Mouse (Mus musculus) megakaryocyte, embryonic 14.5 days (primary cell): ENCODE data around the gene Tmem273. TPM values are rescaled to one million over a fixed set of nuclear protein-coding genes. Genes with fewer than 3 reads are reported as not detected.

Experiments used
- H3K27me3 ChIP-seq: replicated peaks from 2 replicates; pipeline ENCODE3; 2012; ENCODE audit warnings: inconsistent platforms
- H3K36me3 ChIP-seq: replicated peaks from 2 replicates; pipeline ENCODE3; 2012; ENCODE audit warnings: low read length, inconsistent platforms, mixed read lengths
- H3K4me1 ChIP-seq: 2 replicates; pipeline ENCODE4 v1.6.1; 2012; ENCODE audit warnings: inconsistent platforms
- H3K4me3 ChIP-seq: replicated peaks from 2 replicates; pipeline ENCODE3; 2012; ENCODE audit warnings: moderate library complexity, mild to moderate bottlenecking, inconsistent platforms
- H3K9me3 ChIP-seq: 2 replicates; pipeline ENCODE4 v1.6.1; 2012; ENCODE audit warnings: inconsistent platforms
- FLI1 ChIP-seq: IDR thresholded peaks from 2 replicates; pipeline ENCODE4 v1.6.1; 2012; ENCODE audit warnings: low read length, inconsistent platforms, mixed read lengths
- GATA1 ChIP-seq: IDR thresholded peaks from 3 replicates; pipeline ENCODE4 v1.6.1; 2012; ENCODE audit warnings: mixed read lengths, low read length, inconsistent platforms, borderline replicate concordance
- polyA plus RNA-seq: library from polyadenylated mRNA; stranded (reverse); fragments of >175 nt; gene quantifications from 2 replicates; pipeline ENCODE4 v1.2.3, GENCODE M21; 2012; ENCODE audit warnings: low replicate concordance; ENCODE audit not compliant: insufficient read depth

The Tmem273 gene
- polyA plus RNA-seq, 1 experiment = 1.7 TPM

- Histone ChIP-seq H3K4me3 (no peak overlapping the region), H3K27me3 (peaks cover 32% of the 10 kb centered on the region), H3K9me3 (peaks cover 5% of the 10 kb centered on the region), H3K36me3 (peaks cover under 1% of the 10 kb centered on the region), H3K4me1 (peaks cover 7% of the 10 kb centered on the region)
- TF ChIP-seq GATA1 (no peak), FLI1 (no peak)
These were observed 12.3 kb upstream of the Tmem273 start for GRCm38 (mm10) chr14:32773456-32773855.

GRCm38 (mm10) chr14:32776077-32776476 is 9.7 kb upstream of the Tmem273 start:
- TF ChIP-seq GATA1 = no peak
- TF ChIP-seq FLI1 = no peak
- Histone ChIP-seq H3K27me3 (peaks cover 21% of the 10 kb centered on the region), H3K4me3 (no peak overlapping the region), H3K4me1 (peaks cover 12% of the 10 kb centered on the region), H3K9me3 (peaks cover 14% of the 10 kb centered on the region), H3K36me3 (peaks cover 2% of the 10 kb centered on the region)

- Histone ChIP-seq H3K4me1 (peaks cover 22% of the 10 kb centered on the region), H3K36me3 (peaks cover 2% of the 10 kb centered on the region), H3K27me3 (peaks cover 14% of the 10 kb centered on the region), H3K9me3 (peaks cover 14% of the 10 kb centered on the region), H3K4me3 (no peak overlapping the region)
- TF ChIP-seq GATA1 (no peak), FLI1 (no peak)
These were observed 7.4 kb upstream of the Tmem273 start for GRCm38 (mm10) chr14:32778362-32778761.

GRCm38 (mm10) chr14:32782866-32783265 is 2.9 kb upstream of the Tmem273 start:
- Histone ChIP-seq H3K4me3 (peak overlapping the region; percentile 28), H3K27me3 (no peaks in the 10 kb centered on the region), H3K36me3 (peaks cover 2% of the 10 kb centered on the region), H3K4me1 (peaks cover 60% of the 10 kb centered on the region), H3K9me3 (peaks cover 14% of the 10 kb centered on the region)
- no peak for TF ChIP-seq GATA1
- no peak for TF ChIP-seq FLI1

- Histone ChIP-seq H3K4me3 (peak overlapping the region; percentile 70), H3K36me3 (no peaks in the 10 kb centered on the region), H3K9me3 (peaks cover 3% of the 10 kb centered on the region; the same call in 1 of the 2 replicates), H3K4me1 (peaks cover 71% of the 10 kb centered on the region), H3K27me3 (no peaks in the 10 kb centered on the region)
- TF ChIP-seq GATA1 (no peak), FLI1 (no peak)
These were observed 1.5 kb upstream of the Tmem273 start for GRCm38 (mm10) chr14:32784130-32784747.

- Histone ChIP-seq H3K36me3 (peaks cover 4% of the 10 kb centered on the region), H3K4me1 (peaks cover 76% of the 10 kb centered on the region), H3K27me3 (no peaks in the 10 kb centered on the region), H3K4me3 (no peak overlapping the region), H3K9me3 (no peaks in the 10 kb centered on the region)
- TF ChIP-seq GATA1 (no peak), FLI1 (no peak)
These were observed 1.0 kb upstream of the Tmem273 start for GRCm38 (mm10) chr14:32784748-32785134.

- Histone ChIP-seq H3K36me3 (peaks cover 10% of the 10 kb centered on the region), H3K9me3 (no peaks in the 10 kb centered on the region), H3K4me3 (peak overlapping the region; percentile 60), H3K27me3 (no peaks in the 10 kb centered on the region), H3K4me1 (peaks cover 68% of the 10 kb centered on the region)
- TF ChIP-seq FLI1 = no peak
- TF ChIP-seq GATA1 = no peak
These were observed 1.9 kb downstream of the Tmem273 start for GRCm38 (mm10) chr14:32787691-32788090.

- TF ChIP-seq FLI1 = no peak
- TF ChIP-seq GATA1 = no peak
- Histone ChIP-seq H3K27me3 (peaks cover 29% of the 10 kb centered on the region), H3K4me1 (peaks cover 49% of the 10 kb centered on the region), H3K36me3 (peaks cover 26% of the 10 kb centered on the region), H3K9me3 (no peaks in the 10 kb centered on the region), H3K4me3 (no peak overlapping the region)
These were observed 10.6 kb downstream of the Tmem273 start for GRCm38 (mm10) chr14:32796375-32796774.

GRCm38 (mm10) chr14:32797803-32798202 is 12.0 kb downstream of the Tmem273 start:
- H3K4me3 ChIP-seq = peak overlapping the region; percentile 59
- peaks cover 23% of the 10 kb centered on the region for H3K36me3 ChIP-seq
- TF ChIP-seq FLI1 = no peak
- TF ChIP-seq GATA1 = no peak
- peaks cover 57% of the 10 kb centered on the region for H3K4me1 ChIP-seq
- H3K27me3 ChIP-seq = peaks cover 33% of the 10 kb centered on the region
- no peaks in the 10 kb centered on the region for H3K9me3 ChIP-seq

GRCm38 (mm10) chr14:32798355-32798754 is 12.6 kb downstream of the Tmem273 start:
- H3K4me1 ChIP-seq = peaks cover 57% of the 10 kb centered on the region
- H3K36me3 ChIP-seq = peaks cover 23% of the 10 kb centered on the region
- H3K4me3 ChIP-seq = peak overlapping the region; percentile 33
- H3K27me3 ChIP-seq = peaks cover 33% of the 10 kb centered on the region
- no peaks in the 10 kb centered on the region for H3K9me3 ChIP-seq
- no peak for TF ChIP-seq GATA1
- no peak for TF ChIP-seq FLI1
